ENCODE assay signal across 12 mouse cellular contexts in genomic region chr9:21036666-21037065, GRCm38 (mm10). TPM values are rescaled to one million over a fixed set of nuclear protein-coding genes. Genes with fewer than 3 reads are reported as not detected.
A peak's percentile ranks its signal among the peaks of the same experiment; 100 is the strongest.
DNase-seq lines count a peak whose midpoint lies in the region; ATAC-seq and TF ChIP-seq lines count a peak whose summit lies in the region.
"Had no signal": no experiment of that assay in that cellular context is flagged by ENCODE, and none has a peak within 500 bp of the region (broad histone marks: within the 10 kb centered on the region; RNA-seq: fewer than 3 reads in every experiment).

No protein-coding gene starts in this region.

- TF ChIP-seq POLR2A in olfactory bulb, adult 2 months (IDR thresholded peaks at IDR 0.05; ENCODE audit: insufficient read depth, low read depth, low read length): no peak

- H3K27me3 ChIP-seq in heart, postnatal 0 days (ENCODE audit: control insufficient read depth, insufficient read depth, low read length): peaks cover 76% of the 10 kb centered on the region
- H3K27me3 ChIP-seq in limb, embryonic 10.5 days (ENCODE audit: low read depth, poor library complexity, severe bottlenecking): peaks cover 100% of the 10 kb centered on the region

- H3K4me2 ChIP-seq in heart, postnatal 0 days (ENCODE audit: low read depth, low read length): peak overlapping the region; percentile 66

- peak overlapping the region; percentile 41; the same call in 1 of the 2 replicates for H3K4me3 ChIP-seq in heart, postnatal 0 days (ENCODE audit: low read depth, low read length)
- peak overlapping the region; percentile 50 for H3K4me3 ChIP-seq in limb, embryonic 10.5 days
- H3K4me3 ChIP-seq in olfactory bulb, adult 2 months (ENCODE audit: insufficient read depth, low read depth, low read length): 0 out of 2 replicates have a peak overlapping the region, but pooled peaks have one; percentile 3
- H3K4me3 ChIP-seq: erythroblast, embryonic 14.5 days had no signal

- no peaks in the 10 kb centered on the region for H3K36me3 ChIP-seq in heart, postnatal 0 days (replicated peaks; ENCODE audit: control insufficient read depth, insufficient read depth, low read length)
- H3K36me3 ChIP-seq in limb, embryonic 10.5 days: no peaks in the 10 kb centered on the region

- DNase-seq in heart, postnatal 0 days (ENCODE audit: low spot score): no peak
- no peak for DNase-seq in heart, adult 9 months (ENCODE audit: low spot score in 2 of 2)
- DNase-seq in right cerebral cortex, postnatal 14 days: peak; percentile 27
- no peak for DNase-seq in right cerebral cortex, postnatal 25 days
- DNase-seq in limb, embryonic 10.5 days (ENCODE audit: low spot score): peak; percentile 39
- no peak for DNase-seq in thymus, postnatal 25 days
- no peak for DNase-seq in urinary bladder, postnatal 36 days (ENCODE audit: low spot score in 2 of 2)
- DNase-seq: thymus, adult 2 months had no signal

- H3K4me1 ChIP-seq in heart, postnatal 0 days (ENCODE audit: control insufficient read depth, insufficient read depth): peaks cover 32% of the 10 kb centered on the region; the same call in 1 of the 2 replicates
- H3K4me1 ChIP-seq in limb, embryonic 10.5 days: peaks cover 60% of the 10 kb centered on the region
- peaks cover 63% of the 10 kb centered on the region for H3K4me1 ChIP-seq in olfactory bulb, adult 2 months (ENCODE audit: control insufficient read depth, insufficient read depth, low read length)

- H3K9ac ChIP-seq in heart, postnatal 0 days (replicated peaks; ENCODE audit: low read depth, low read length): no peak overlapping the region

- H3K27ac ChIP-seq in heart, postnatal 0 days (ENCODE audit: low read depth): no peak overlapping the region
- no peak overlapping the region for H3K27ac ChIP-seq in limb, embryonic 10.5 days
- peak overlapping the region; percentile 7; the same call in 1 of the 2 replicates for H3K27ac ChIP-seq in olfactory bulb, adult 2 months (ENCODE audit: insufficient read depth, low read depth, low read length)

- no peaks in the 10 kb centered on the region for H3K9me3 ChIP-seq in heart, postnatal 0 days (replicated peaks; ENCODE audit: control insufficient read depth, low read length)
- H3K9me3 ChIP-seq in limb, embryonic 10.5 days (replicated peaks): no peaks in the 10 kb centered on the region; the same call in 1 of the 2 replicates

- no peak for TF ChIP-seq EP300 in heart, postnatal 0 days (IDR thresholded peaks at IDR 0.05; ENCODE audit: low read depth)

- 4% methylated on average over 22 of the region's 22 CpGs for WGBS in heart, postnatal 0 days
- WGBS in limb, embryonic 10.5 days: 1% methylated on average over 22 of the region's 22 CpGs
- WGBS in olfactory bulb, adult 2 months: 17% methylated on average over 22 of the region's 22 CpGs

- no peak for TF ChIP-seq CTCF in heart, postnatal 0 days (IDR thresholded peaks at IDR 0.05; ENCODE audit: low read depth)
- TF ChIP-seq CTCF in olfactory bulb, adult 2 months (IDR thresholded peaks at IDR 0.05; ENCODE audit: insufficient read depth, low read depth, low read length): no peak

- ATAC-seq in heart, postnatal 0 days (ENCODE audit: insufficient read depth, low read depth): no peak

RNA-seq across cellular contexts. Expression of gene Icam5, which starts 4.8 kb away (rescaled TPM):
- not detected in 2 replicates for total RNA-seq in heart, postnatal 0 days (2014; rRNA removed; ENCODE audit: low replicate concordance)
- polyA plus RNA-seq in heart, postnatal 0 days (2015; fragmentation: Nextera tagmentation; extraction: Ambion mirVana): 0.04 TPM in 1 of 2 replicates, not detected in the other
- polyA plus RNA-seq in limb, embryonic 10.5 days (2016; fragmentation: Nextera tagmentation; extraction: Ambion mirVana): 0.05 TPM in 1 of 2 replicates, not detected in the other
- not detected in 2 replicates for polyA plus RNA-seq in olfactory bulb, adult 2 months (2012; ENCODE audit: insufficient read depth, insufficient read length, low replicate concordance, missing spikeins)
- polyA plus RNA-seq: neural tube, embryonic 11.5 days had no signal

RNA-seq across cellular contexts. Expression of gene Icam4, which starts 7.5 kb away (rescaled TPM):
- total RNA-seq in heart, postnatal 0 days (2014; rRNA removed; ENCODE audit: low replicate concordance): 2.4 TPM in 1 of 2 replicates, not detected in the other
- 1.3 and 1.6 TPM in 2 replicates for polyA plus RNA-seq in heart, postnatal 0 days (2015; fragmentation: Nextera tagmentation; extraction: Ambion mirVana)
- 5.1 and 5.4 TPM in 2 replicates for polyA plus RNA-seq in limb, embryonic 10.5 days (2016; fragmentation: Nextera tagmentation; extraction: Ambion mirVana)
- polyA plus RNA-seq in olfactory bulb, adult 2 months (2012; ENCODE audit: insufficient read depth, insufficient read length, low replicate concordance, missing spikeins): not detected in 2 replicates

RNA-seq across cellular contexts. Expression of gene Icam1, which starts 20.9 kb away (rescaled TPM):
- 16.2 and 19.1 TPM in 2 replicates for total RNA-seq in heart, postnatal 0 days (2014; rRNA removed; ENCODE audit: low replicate concordance)
- 9.0 and 10.6 TPM in 2 replicates for polyA plus RNA-seq in heart, postnatal 0 days (2015; fragmentation: Nextera tagmentation; extraction: Ambion mirVana)
- polyA plus RNA-seq in limb, embryonic 10.5 days (2016; fragmentation: Nextera tagmentation; extraction: Ambion mirVana): 6.2 and 7.6 TPM in 2 replicates
- polyA plus RNA-seq in olfactory bulb, adult 2 months (2012; ENCODE audit: insufficient read depth, insufficient read length, low replicate concordance, missing spikeins): not detected in 2 replicates

RNA-seq across cellular contexts. Expression of gene Zglp1, which starts 30.2 kb away (rescaled TPM):
- total RNA-seq in heart, postnatal 0 days (2014; rRNA removed; ENCODE audit: low replicate concordance): not detected in 2 replicates
- 0.30 TPM in 1 of 2 replicates, not detected in the other for polyA plus RNA-seq in heart, postnatal 0 days (2015; fragmentation: Nextera tagmentation; extraction: Ambion mirVana)
- polyA plus RNA-seq in limb, embryonic 10.5 days (2016; fragmentation: Nextera tagmentation; extraction: Ambion mirVana): 0.61 and 2.5 TPM in 2 replicates
- not detected in 2 replicates for polyA plus RNA-seq in olfactory bulb, adult 2 months (2012; ENCODE audit: insufficient read depth, insufficient read length, low replicate concordance, missing spikeins)
- total RNA-seq: layer of hippocampus, adult 18-20 months had no signal

RNA-seq across cellular contexts. Expression of gene Mrpl4, which starts 34.1 kb away (rescaled TPM):
- total RNA-seq in heart, postnatal 0 days (2014; rRNA removed; ENCODE audit: low replicate concordance): 239 and 285 TPM in 2 replicates
- 193 and 195 TPM in 2 replicates for polyA plus RNA-seq in heart, postnatal 0 days (2015; fragmentation: Nextera tagmentation; extraction: Ambion mirVana)
- 177 and 190 TPM in 2 replicates for polyA plus RNA-seq in limb, embryonic 10.5 days (2016; fragmentation: Nextera tagmentation; extraction: Ambion mirVana)
- polyA plus RNA-seq in olfactory bulb, adult 2 months (2012; ENCODE audit: insufficient read depth, insufficient read length, low replicate concordance, missing spikeins): not detected in 2 replicates

Comparison
In these comparisons a context has a peak if more than half of its experiments do, and no peak if none do; other contexts are left out.
1. DNase-seq: peak in right cerebral cortex, postnatal 14 days (single experiment) and limb, embryonic 10.5 days (single experiment); none in heart, postnatal 0 days (single experiment), heart, adult 9 months (0 of 2), right cerebral cortex, postnatal 25 days (single experiment), thymus, postnatal 25 days (single experiment) and urinary bladder, postnatal 36 days (0 of 2).
2. Peak in every context shown above with its lines, with median percentiles within 50 percentile points of each other: H3K4me3 ChIP-seq.